Mouse (Mus musculus) megakaryocyte, embryonic 14.5 days (primary cell): ENCODE measurements around the gene Tfpt. TPM values are rescaled to one million over a fixed set of nuclear protein-coding genes. Genes with fewer than 3 reads are reported as not detected.
"Not testable (repeated sequence)": the region's sequence is repeated elsewhere in the genome, so short reads cannot be mapped to it uniquely, and the experiment has no call there.

ENCODE experiments used
- H3K27me3 ChIP-seq: replicated peaks from 2 replicates; pipeline ENCODE3; 2012; ENCODE audit warnings: inconsistent platforms
- H3K36me3 ChIP-seq: replicated peaks from 2 replicates; pipeline ENCODE3; 2012; ENCODE audit warnings: low read length, inconsistent platforms, mixed read lengths
- H3K4me1 ChIP-seq: 2 replicates; pipeline ENCODE4 v1.6.1; 2012; ENCODE audit warnings: inconsistent platforms
- H3K4me3 ChIP-seq: replicated peaks from 2 replicates; pipeline ENCODE3; 2012; ENCODE audit warnings: moderate library complexity, mild to moderate bottlenecking, inconsistent platforms
- H3K9me3 ChIP-seq: 2 replicates; pipeline ENCODE4 v1.6.1; 2012; ENCODE audit warnings: inconsistent platforms
- FLI1 ChIP-seq: IDR thresholded peaks from 2 replicates; pipeline ENCODE4 v1.6.1; 2012; ENCODE audit warnings: low read length, inconsistent platforms, mixed read lengths
- GATA1 ChIP-seq: IDR thresholded peaks from 3 replicates; pipeline ENCODE4 v1.6.1; 2012; ENCODE audit warnings: mixed read lengths, low read length, inconsistent platforms, borderline replicate concordance
- polyA plus RNA-seq: library from polyadenylated mRNA; stranded (reverse); fragments of >175 nt; gene quantifications from 2 replicates; pipeline ENCODE4 v1.2.3, GENCODE M21; 2012; ENCODE audit warnings: low replicate concordance; ENCODE audit not compliant: insufficient read depth

Tfpt gene
- polyA plus RNA-seq, 1 experiment: 57.9 TPM

DNA sequence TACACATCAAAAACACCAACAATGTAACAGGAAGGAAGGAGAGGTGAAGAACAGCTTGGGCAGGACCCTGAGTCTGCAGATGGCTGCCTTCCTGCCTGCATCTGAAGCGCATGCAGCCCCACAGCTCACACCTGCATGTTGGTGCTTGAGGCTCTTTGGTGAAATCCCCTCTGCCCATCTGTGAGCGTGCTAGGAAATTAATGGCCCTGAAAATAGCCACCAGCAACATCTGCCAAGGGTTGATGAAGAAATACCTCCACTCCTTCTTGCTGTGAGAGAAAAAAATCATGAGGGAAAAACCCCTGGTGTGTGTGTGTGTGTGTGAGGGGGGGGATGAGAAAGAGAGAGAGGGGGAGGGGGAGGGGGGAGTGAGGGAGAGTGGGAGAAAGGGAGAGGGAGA, 49.7 kb downstream of the Tfpt start:
- H3K36me3 ChIP-seq: no peaks in the 10 kb centered on the region
- TF ChIP-seq FLI1 (no peak), GATA1 (no peak)
- H3K27me3 ChIP-seq: no peaks in the 10 kb centered on the region
- H3K4me3 ChIP-seq: no peak overlapping the region
- peaks cover 5% of the 10 kb centered on the region; the same call in 1 of the 2 replicates for H3K4me1 ChIP-seq
- H3K9me3 ChIP-seq: peaks cover 7% of the 10 kb centered on the region; the same call in 1 of the 2 replicates

DNA sequence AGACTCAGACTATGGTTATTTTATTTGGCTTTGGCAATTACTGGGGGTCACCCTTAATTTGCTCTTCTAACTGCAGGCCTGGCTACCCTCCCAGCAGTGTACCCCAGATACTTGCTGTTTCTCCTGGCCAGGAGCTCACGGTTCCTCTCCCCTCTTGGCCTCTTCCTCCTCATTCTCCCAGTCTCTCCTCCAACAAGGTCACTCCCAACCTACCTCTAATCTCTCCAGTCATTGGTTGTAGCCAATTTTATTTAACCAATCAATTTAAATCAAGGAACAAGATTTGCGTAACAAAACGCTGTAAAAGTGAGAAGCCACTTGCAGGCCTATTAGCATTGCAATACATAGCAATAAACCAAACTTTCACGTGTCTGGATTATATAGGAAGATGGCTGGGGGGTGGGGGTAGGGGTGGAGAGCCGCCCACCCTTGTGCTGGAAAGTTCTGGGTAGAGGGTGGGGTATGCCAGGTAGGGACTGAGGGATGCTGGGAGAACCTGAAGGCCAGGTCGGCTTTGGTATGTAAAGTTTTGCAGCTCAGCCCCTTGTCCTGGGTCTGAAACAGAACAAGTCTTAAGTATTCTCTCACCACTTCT, 50.7 kb downstream of the Tfpt start:
- no peak for TF ChIP-seq FLI1
- no peak for TF ChIP-seq GATA1
- Histone ChIP-seq H3K4me3 (no peak overlapping the region), H3K36me3 (no peaks in the 10 kb centered on the region), H3K27me3 (no peaks in the 10 kb centered on the region), H3K9me3 (peaks cover 7% of the 10 kb centered on the region; the same call in 1 of the 2 replicates), H3K4me1 (peaks cover 5% of the 10 kb centered on the region; the same call in 1 of the 2 replicates)

- Histone ChIP-seq H3K4me1 (peaks cover 5% of the 10 kb centered on the region; the same call in 1 of the 2 replicates), H3K27me3 (no peaks in the 10 kb centered on the region), H3K4me3 (no peak overlapping the region), H3K36me3 (no peaks in the 10 kb centered on the region), H3K9me3 (peaks cover 7% of the 10 kb centered on the region; the same call in 1 of the 2 replicates)
- TF ChIP-seq GATA1 (no peak), FLI1 (no peak)
Measured at GRCm38 (mm10) chr7:3578196-3578595, 51.5 kb downstream of the Tfpt start.

DNA sequence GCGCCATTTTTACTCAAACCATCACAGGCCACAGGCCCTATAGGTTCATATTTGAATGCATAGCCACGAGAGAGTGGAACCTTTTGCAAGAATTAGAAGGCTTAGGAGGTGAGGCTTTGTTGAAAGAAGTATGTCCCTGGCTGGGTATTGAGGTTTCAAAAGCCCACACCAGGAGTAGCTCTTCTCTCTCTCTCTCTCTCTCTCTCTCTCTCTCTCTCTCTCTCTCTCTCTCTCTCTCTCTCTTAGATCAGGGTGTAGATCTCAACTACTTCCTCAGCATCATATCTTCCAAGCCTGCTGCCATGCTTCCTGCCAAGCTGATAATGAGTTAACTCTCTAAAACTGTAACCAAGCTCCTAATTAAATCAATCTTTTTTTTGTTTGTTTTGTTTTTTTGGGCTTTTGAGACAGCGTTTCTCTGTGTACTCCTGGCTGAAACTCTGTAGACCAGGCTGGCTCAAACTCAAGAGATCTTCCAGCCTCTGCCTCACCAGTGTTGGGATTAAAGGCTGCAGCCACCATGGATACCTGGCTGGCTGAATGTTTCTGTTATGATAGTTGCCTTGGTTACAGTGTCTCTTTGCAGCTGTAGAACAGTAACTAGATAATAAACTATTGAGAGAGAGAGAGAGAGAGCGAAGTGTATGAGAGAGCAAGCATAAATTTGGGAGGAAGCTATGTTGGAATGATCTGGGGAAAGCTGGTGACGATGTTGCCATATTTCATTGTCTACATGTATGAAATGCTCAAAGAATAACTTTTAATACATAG, 53.2 kb downstream of the Tfpt start:
- no peaks in the 10 kb centered on the region for H3K36me3 ChIP-seq
- no peak overlapping the region for H3K4me3 ChIP-seq
- TF ChIP-seq FLI1 (no peak), GATA1 (no peak)
- H3K9me3 ChIP-seq: peaks cover 7% of the 10 kb centered on the region; the same call in 1 of the 2 replicates
- H3K27me3 ChIP-seq: no peaks in the 10 kb centered on the region
- peaks cover 5% of the 10 kb centered on the region; the same call in 1 of the 2 replicates for H3K4me1 ChIP-seq

- TF ChIP-seq GATA1 (no peak), FLI1 (no peak)
- Histone ChIP-seq H3K4me1 (no peaks in the 10 kb centered on the region), H3K9me3 (no peaks in the 10 kb centered on the region), H3K4me3 (no peak overlapping the region), H3K36me3 (no peaks in the 10 kb centered on the region), H3K27me3 (no peaks in the 10 kb centered on the region)
Measured at GRCm38 (mm10) chr7:3574216-3574615, 55.5 kb downstream of the Tfpt start.

DNA sequence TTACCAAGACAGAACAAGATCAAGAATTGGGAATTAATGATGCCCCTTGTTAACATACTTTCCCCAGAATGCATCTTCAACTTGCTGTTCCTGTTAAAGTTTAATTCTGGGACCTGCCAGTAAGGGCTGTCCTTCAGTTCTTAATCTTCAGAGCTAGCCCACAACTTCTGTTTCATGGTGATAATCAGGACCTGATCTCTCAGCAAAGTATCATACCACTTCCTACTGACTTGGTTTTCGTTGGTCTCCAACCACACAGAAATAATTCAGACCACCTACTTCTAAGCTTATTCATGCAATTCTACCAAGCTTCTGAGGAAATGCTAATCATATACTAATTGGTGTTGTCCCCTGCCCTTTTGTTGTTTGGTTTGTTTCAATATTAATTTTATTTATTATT, 57.9 kb downstream of the Tfpt start:
- Histone ChIP-seq H3K27me3 (no peaks in the 10 kb centered on the region), H3K9me3 (no peaks in the 10 kb centered on the region), H3K4me1 (no peaks in the 10 kb centered on the region), H3K4me3 (no peak overlapping the region), H3K36me3 (no peaks in the 10 kb centered on the region)
- TF ChIP-seq FLI1 (no peak), GATA1 (no peak)

DNA sequence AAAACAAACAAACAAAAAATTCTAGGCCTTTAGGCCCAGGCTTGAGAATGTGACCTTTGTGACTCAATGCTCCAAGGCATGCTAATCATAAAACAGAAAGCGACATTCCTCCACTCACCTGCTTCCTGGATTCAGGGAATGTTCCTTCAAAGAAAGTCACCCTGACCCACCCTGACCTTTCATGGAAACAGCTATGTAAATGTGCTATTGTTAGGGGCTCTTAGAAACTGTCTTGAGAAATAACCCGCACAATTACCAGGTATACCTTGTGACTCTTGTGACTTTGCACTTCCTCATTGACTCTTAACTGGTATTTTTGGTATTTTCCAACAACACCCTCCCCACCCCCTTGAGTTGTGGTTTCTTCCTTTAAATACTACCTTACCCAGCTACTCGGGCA, 59.1 kb downstream of the Tfpt start:
- H3K4me1 ChIP-seq, H3K27me3 ChIP-seq, H3K36me3 ChIP-seq, H3K4me3 ChIP-seq, H3K9me3 ChIP-seq: not testable (repeated sequence)

Other genes starting within 250 kb of the Tfpt start
- gene Cacng8, start 239.2 kb downstream of the Tfpt start, polyA plus RNA-seq: not detected in 2 replicates
- gene Cacng6, start 205.7 kb downstream of the Tfpt start, polyA plus RNA-seq: not detected in 2 replicates
- gene Tarm1, start 127.3 kb downstream of the Tfpt start, polyA plus RNA-seq: not detected in 2 replicates
- 1.4 TPM in 1 of 2 replicates, not detected in the other for gene Oscar, start 13.8 kb downstream of the Tfpt start, polyA plus RNA-seq
- gene Ndufa3, start 12.6 kb downstream of the Tfpt start, polyA plus RNA-seq: 16.3 and 87.7 TPM in 2 replicates
- 7.5 and 49.6 TPM in 2 replicates for gene Prpf31, start 56 bp upstream of the Tfpt start, polyA plus RNA-seq
- 518 and 624 TPM in 2 replicates for gene Cnot3, start 15.3 kb upstream of the Tfpt start, polyA plus RNA-seq
- gene Leng1, start 35.9 kb upstream of the Tfpt start, polyA plus RNA-seq: 5.3 and 22.0 TPM in 2 replicates
- gene Tmc4, start 47.6 kb upstream of the Tfpt start, polyA plus RNA-seq: 3.3 and 9.3 TPM in 2 replicates
- 60.0 and 93.4 TPM in 2 replicates for gene Tsen34, start 62.9 kb upstream of the Tfpt start, polyA plus RNA-seq
- gene Mboat7, start 63.6 kb upstream of the Tfpt start, polyA plus RNA-seq: 210 and 251 TPM in 2 replicates
- 123 and 1,094 TPM in 2 replicates for gene Rps9, start 74.1 kb upstream of the Tfpt start, polyA plus RNA-seq
- 14.2 TPM in 1 of 2 replicates, not detected in the other for gene Pirb, start 90.5 kb upstream of the Tfpt start, polyA plus RNA-seq
- not detected in 2 replicates for gene Gm15448, start 195.8 kb upstream of the Tfpt start, polyA plus RNA-seq
- 0.23 TPM in 1 of 2 replicates, not detected in the other for gene Pira2, start 215.1 kb upstream of the Tfpt start, polyA plus RNA-seq